Mouse (Mus musculus): Measurements from ENCODE around the gene Kdm4b. TPM values are rescaled to one million over a fixed set of nuclear protein-coding genes. Genes with fewer than 3 reads are reported as not detected.
A peak's percentile ranks its signal among the peaks of the same experiment; 100 is the strongest.

Kdm4b gene
- polyA plus RNA-seq (2012; rRNA removed), result 23.7 and 31.1 TPM in 2 replicates

DNA sequence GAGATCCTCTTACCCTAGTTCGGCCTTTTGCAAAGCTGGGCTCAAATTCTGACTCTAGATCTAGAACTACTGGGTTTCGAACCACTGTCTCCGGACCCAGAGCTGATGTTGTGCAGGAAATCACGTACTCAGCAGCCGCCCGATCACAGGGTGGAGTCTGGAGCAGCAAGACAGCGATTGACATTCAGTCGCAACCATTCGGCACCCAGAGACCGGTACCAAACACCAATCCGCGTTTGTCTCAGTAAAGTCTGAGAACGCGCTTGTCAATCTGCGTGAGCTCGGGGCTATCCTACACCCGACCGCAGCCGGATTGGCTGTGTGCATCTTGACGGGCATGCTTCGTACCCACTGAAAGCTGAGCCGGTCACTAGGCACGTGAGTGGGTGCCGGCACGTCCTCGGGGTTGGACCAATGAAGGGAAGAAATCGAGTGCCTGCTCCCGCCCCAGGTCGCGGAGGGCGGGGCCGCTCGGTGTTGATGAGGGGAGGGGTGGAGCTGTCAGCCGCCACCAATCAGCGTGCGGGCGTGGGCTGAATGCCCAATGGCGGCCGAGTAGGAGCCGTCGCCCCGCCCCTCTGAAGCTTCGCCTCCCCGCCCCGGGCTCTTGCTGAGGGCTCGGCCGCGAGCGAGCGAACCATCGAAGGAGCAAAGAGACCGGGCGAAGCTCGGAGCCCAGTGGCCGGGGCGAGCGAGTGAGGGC lies at the start of gene Kdm4b:
Kdm4b (plus strand) TSS at position 613 of the 703 bp plus-strand sequence.
- peak; percentile 98 for DNase-seq (ENCODE audit: low spot score)

DNA sequence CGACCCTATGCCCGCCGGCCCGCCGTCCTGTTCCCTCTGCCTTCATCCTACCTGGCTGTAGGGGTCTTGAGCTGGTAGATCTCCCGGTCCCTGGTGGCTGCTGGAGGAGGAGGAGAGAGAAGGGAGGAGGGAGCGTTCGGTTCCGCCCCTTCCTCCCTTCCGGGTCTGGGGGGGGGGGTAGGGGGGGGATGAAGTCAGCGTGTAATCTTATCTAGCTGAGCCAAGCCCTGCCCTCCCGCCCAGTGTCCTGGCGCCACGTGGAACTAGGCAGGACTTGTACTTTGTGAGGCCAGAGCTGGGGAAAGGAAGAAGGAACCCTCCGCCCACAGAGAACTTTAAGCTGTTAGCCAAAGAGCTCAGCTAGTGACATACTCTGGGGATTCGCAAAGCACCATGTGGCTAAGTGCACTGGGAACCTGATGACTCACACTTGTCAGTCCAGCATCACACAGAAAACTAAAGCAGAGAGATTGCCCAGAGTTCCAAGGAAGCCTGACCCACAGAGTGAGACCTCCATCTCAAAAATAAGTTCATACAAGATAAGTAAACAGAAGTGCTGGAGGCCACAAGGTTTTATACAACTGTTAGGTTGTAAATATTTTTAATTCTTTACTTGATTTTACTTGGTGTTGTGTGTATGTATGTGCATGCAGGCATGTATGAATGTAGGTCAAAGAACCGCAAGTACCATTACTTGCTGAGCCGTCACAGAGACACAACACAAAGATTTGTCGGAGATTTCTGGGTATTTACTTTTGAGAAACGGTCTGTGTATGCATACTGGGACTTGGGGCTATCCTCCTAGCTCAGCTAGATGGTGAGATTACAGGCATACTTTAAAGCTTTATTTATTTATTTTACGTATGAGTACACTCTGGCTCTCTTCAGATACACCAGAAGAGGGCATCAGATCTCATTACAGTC lies 49.0 kb upstream of the Kdm4b start, which contains the start of gene Ticam1:
Ticam1 (minus strand) TSS at position 144 of the 924 bp plus-strand sequence.
- DNase-seq (ENCODE audit: low spot score), result no peak

DNA sequence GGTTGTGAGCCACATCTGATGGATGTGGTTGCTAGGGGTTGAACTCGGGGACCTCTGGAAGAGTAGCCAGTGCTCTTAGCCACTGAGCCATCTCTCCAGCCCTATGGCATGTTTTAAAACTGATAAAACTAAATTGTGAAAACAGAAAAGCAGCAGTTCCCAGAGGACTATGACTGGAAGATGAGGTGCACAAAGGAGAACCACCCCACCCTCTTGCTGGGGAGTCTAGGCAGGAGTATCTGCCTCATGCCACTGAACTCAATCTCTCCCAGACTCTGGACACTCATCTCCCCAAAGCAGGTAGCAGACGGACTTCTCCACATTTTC lies 48.3 kb upstream of the Kdm4b start:
- no peak for DNase-seq (ENCODE audit: low spot score)

DNA sequence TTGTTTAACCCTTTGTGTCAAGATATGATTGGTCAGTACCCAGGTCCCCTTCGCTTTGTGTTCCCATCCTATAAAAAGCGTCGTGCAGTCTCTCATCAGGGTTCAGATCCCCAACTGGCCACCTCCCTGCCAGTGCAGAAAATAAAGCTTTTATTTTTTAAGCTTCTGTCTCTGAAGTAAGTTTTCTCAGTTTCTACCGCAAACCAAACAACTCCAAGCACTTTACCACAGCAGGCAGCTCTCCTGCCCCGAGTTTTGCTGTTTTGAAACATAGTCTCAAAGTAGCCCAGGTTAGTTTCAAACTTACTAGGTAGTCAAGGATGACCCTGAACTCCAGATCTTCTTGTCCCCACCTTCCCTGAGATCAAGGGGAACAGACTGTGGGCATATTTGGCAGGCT lies 47.5 kb upstream of the Kdm4b start:
- DNase-seq (ENCODE audit: low spot score), result no peak

DNA sequence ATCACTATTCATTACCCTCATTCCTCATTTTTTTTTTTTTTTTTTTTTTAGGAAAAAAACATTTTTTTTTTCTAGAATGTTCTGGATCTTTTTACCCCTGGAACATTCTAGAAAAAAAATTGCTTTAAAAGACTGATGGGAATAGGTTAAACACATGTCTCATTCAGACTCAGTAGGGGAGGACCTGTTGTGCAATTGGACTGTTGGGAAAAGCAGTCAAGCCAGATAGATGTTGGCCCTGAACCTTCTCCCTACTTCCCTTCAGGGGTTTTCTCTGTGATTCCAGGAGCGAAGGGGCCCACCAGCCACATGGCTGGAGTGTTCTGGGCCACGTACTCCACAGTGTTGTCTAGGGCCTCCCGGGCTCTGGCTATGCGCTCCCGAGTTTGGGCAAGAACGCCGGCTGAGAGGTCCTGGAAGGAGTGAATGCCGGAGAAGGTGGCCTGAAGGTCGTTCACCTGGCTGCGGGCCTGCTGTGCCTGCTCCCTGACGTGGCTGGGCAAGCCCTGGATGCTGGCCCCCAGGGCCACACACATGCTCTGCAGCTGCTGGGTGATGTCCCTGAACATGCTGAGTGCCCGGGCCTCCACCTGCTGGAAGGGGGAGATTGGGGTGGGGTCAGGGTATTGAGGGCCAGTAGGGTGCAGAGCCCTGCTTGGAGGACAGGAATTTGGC lies 46.2 kb upstream of the Kdm4b start:
- DNase-seq (ENCODE audit: low spot score), result peak; percentile 26

DNA sequence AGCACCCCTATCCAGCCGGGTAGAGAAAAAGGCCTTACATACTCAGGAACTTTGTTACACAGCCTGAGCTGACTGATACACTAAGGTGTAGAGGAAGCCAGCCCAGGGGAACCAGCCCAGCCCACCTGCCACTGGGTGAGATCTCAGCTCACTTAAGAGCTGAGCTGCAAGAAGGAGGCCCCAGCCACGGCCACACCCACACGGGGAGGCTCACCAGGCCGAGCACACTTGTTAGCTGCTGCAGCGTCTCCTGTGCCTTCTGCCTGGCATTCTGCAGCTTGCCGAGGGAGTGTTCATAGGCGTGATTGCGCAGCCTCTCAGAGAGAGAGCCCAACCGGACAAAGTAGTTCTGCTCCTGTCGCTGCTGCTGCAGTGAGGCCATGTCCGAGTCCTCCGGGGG lies 44.7 kb upstream of the Kdm4b start:
- no peak for DNase-seq (ENCODE audit: low spot score)

DNA sequence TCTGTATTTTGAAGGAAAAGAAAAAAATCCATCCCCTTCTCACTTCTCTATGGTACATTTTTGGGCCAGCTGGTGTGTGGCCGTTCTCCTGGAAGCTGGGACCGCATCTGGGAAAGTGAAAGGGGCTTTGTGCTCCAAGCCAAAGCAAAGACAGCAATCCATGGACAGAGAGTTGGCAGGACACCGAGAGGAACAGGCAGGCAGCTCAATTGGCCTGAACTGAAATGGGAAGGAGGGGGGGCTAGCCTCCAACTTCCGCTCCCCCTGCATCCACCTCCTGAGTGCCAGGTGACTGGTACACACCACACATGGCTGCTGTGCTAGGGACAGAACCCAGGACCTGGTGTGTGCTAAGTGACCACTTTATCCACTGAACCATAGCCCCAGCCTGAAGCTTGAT lies 43.1 kb upstream of the Kdm4b start:
- DNase-seq (ENCODE audit: low spot score), result no peak

DNA sequence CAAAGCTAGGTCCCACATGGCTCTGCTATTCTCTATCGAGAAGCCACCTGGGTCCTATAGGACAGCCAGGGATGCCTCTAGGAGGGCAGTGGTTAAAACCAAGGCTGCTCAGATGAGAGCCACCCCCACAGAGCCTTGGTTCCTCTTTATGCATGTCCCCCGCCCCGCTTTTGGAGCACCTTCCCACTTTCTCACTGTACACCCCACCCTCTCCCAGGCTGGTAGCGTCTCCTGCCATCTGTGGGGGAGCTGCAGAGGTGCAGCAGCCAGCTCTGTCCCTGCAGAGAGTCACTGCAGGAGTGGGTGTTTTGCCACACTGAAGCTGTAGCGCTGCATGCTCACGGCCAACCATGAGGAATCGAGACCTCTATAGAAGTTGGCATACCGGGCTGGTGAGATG lies 42.5 kb upstream of the Kdm4b start:
- no peak for DNase-seq (ENCODE audit: low spot score)

DNA sequence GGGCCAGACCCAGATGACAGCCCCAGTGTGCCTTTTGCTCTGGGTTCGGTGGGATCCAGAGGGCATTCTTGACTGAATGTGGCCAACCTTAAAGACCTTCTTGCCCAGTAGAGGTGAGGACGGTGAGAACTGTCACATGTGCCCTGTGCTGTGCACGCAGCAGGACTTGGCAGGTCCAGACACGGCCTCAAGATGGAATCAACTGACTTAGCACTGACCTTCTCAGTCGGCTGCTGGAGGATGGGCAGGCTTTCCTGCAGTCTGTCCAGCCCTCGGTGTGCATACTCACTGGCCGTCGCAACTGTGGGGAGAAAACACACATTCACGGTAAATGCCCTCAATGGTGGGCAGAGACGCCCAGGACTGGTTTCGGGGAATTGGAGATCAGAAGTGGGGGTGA lies 39.9 kb upstream of the Kdm4b start:
- DNase-seq (ENCODE audit: low spot score), result peak; percentile 24

DNA sequence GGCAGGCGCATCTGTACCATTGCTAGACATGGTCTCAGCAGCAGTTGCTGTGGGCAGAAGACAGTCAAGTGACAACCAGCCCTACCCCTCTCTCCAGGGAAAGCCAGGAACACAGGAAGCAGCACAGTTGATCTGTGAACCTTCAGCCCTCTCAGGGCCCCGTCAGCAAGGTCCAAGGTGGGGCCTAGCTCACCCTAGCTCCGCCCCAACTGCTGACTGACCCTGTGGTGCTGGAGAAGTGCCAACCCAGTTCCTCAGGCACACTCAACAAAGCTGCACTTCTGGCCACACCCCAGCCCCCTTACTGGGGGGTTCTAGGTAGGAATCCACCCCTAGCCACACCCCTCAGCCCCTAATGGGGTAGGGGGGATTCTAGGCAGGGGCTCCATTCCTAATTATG lies 38.0 kb upstream of the Kdm4b start:
- DNase-seq (ENCODE audit: low spot score), result peak; percentile 34

DNA sequence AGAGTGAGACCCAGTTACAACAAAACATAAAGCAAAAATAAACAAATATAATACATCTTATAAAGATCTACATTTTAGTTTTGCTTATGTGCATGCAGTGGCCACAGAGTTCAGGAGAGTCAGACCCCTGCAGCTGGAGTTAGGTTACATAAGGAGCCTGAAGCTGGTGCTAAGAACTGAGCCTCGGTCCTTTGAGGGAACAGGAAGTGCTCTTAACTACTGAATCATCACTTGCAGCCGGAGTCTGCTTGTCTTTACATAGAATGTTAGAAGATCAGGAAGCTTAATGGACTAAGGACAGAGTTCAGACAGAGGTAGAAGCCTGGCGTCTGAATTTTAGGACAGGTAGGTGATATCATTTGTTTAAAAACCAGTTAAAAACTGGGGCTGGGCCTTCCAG lies 37.0 kb upstream of the Kdm4b start:
- no peak for DNase-seq (ENCODE audit: low spot score)

DNA sequence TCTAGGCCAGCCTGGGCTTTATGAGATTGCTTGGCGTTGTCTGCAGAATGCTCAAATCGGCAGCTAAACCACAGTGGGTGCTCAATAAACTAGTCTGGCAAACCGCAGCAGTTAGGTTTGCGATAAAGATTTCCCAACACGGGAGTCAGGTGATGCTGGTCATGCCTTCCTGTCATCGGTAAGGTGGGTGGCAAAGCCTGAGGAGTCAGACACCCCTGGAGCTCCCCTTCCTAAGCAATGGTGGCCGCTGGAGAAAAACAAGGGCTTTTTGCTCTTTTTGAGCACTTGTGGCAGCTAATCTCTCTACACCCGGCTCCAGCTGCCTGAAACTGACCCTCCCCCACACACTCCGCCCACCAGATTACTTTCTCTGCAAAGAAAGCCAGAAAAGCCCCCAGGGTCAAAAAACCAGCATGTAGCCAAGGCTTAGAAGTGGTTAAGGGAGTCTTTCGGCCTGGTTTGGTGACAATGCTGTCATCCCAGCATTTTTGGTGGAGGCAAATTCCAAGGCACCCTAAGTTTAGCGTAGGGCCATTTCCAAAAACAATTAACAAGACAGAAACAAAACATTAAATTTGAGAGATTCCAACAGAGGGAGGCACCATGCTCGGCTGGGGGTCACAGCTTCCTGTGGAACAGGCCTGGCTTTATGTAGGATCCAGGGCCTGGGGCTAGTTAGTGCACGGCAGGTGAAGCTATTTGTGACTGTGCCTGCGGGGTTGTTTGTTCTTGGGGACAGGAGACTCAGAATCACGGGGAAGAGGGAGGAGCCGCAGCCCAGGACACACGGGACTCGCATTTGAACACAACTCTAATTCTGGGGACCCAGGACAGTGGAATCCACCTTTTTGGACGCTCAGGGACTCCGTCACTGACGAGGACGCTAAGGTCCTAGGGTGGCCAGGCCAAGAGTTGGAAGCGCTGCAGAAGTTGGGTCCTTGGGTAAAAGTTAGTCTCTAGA lies 36.2 kb upstream of the Kdm4b start:
- peak; percentile 29 for DNase-seq (ENCODE audit: low spot score)

DNA sequence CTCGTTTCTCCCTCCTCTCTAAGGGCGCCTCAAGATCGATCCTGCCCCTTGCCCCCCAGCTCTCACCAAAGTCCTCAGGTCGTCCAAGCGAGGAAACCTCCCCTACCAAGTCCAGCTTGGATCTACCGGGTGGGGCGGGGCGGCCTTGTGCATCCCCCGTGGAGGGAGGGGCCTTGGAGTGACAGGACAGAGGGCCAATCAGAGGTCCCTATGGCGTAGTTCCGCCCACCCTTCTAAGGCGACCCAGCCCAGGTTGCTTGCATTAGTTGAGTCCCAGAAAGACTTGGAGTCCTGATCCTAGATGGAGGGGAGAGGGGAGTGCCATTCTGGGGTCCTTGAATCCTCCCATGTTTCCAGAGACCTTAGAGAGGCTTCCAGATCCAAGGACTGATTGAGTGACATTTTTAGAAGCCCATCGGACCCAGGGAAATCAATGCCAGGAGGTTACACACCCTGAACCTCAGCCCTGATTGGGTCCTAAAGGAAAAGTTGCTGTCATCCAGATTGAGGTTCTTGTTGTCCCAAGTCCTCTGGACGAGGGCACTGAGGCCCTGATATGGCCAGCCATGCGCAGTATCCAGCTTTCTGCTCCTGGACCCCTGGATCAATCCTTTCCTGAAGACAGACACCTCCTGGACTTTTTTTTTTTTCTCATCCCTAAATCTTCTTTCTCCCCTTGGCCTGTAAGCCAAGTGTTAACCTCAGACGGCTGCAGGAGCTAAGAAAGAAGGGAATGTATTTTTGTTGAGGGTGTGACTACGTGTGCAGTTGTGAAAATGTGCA lies 35.3 kb upstream of the Kdm4b start:
- DNase-seq (ENCODE audit: low spot score), result peak; percentile 97

DNA sequence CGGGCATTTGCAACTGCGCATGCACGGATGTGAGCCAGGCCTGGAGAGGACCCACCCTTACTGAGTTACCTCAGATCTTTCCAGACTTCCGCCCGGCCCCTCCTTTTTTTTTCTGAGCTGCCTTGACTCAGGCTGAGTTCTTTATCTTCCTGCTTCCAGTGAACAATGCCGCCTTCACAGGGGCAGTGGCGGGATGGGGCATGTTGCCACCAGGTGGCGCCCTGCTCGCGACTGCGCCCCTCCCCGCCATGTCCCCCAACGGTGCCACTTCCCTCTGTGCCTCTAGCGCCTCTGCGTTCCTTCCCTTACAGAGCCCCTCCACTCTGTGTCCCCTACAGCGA lies 34.7 kb upstream of the Kdm4b start:
- peak; percentile 79 for DNase-seq (ENCODE audit: low spot score)

DNA sequence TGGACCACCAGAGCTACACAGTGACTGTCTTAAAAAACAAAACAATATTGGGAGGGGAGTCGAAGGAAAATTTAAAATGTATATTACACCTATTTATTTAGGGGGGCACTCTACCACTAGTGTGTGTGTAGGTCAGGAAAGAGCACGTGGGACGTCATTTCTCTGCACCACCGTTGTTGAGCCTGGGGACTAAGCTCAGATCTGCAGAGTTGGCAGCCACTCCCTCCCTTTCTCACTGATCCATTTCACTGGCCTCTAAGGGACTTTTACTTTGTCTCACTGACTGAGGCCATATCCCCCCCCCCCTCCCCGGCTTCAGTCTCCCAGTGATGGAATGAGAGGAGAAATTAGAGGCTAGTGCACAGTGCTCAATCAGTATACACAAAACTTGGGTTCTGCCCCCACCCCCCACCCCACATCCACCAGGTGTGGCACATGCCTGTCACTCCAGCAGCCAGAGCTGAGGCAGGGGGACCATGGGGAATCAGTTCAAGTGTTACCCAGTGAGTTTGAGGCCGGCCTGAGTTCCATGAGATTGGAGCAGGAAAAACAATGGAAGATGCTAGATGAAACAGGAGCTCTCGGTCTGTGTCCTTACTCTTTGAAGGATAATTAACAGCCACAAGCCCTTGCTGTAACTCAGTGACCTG lies 33.9 kb upstream of the Kdm4b start:
- no peak for DNase-seq (ENCODE audit: low spot score)

DNA sequence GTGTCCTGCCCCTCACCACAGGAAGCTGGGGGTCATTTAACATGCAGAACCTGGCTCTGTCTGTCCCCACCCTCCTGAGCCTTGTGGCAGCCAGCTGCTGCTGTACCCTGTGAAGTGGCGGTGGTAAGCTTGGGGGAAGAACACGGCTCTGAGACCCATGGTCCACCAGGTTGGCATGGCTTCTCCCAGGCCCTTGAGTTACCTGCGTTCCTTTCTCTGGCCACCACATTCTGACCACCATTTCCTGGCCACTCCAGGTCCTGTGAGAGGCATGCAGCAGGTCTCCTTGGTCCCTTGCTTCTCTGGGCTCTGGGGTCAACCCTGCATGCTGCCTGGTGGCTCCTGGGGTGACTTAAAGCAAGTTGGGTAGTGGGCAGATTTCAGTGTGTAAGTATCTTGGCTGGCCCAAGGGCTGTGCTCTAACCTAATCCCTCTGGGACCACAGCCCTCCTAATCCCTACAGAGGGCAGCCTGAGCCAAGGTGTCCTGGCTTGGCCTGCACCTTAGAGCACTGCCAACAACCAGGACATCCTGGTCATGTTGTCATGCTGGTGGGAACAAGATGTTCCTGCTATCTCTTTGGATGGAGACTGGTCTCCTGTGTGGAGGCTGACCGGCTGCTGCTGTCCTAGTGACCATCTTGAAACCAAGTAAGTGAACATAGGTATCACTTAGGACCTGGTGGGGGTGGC lies 33.2 kb upstream of the Kdm4b start, which contains the start of gene Plin3:
Plin3 (minus strand) TSS at position 343 of the 692 bp plus-strand sequence.
- DNase-seq (ENCODE audit: low spot score), result no peak

DNA sequence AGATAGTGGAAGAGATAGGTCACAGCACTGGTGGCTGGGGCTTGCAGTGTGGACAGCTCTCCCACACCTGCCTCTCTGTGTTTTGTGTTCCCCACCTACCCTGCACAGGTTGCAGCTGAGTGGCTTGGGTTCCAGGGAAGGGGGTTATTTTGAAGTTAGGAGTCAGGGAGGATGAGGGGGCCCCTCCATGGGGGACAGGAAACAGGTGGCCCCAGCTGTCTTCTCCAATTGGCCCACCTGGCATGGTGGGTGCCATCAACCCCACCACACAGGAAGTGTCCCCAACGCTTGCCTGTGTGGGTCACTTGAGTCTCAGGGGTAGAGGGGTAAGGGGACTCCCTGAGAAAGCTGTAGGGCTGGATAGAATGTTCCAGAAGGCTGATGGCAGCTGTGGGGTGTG lies 32.6 kb upstream of the Kdm4b start:
- DNase-seq (ENCODE audit: low spot score), result no peak

DNA sequence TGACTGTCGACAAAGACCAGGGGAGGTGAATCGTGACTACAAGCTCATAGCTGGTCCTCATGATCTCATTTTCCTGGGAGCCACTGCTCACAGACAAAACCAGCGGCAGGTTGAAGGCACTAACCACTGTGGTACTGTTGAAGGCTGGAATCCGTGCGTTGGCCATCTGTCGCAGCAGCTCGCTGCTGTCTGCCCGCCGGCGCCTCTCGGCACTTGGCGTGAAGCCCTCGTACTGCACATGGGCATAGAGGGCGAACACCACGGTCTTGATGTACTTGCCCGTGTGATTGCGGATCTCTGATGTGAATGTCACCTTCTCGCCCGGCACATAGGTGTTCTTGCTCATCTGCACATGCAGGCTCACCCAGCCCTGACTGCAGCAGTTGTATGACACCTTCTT lies 31.6 kb upstream of the Kdm4b start:
- no peak for DNase-seq (ENCODE audit: low spot score)

DNA sequence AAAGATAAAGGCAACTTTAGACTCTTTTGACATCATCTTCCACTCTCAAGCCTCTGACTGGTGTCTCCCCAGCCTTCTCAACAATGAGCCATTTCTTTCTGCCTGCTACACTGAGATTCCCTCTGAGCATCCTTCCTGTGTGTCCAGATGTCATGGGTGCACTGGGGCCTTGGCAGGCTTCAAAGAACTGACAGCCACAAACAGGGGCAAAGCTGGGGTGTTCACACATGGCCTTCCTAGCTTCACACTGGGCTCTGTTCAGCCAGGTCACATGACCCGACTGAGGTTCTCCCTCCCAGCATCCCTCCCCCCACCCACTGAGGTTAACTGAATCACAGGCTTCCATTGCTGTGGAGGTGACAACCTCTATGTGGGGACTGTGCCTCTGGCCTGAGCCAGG lies 29.7 kb upstream of the Kdm4b start:
- no peak for DNase-seq (ENCODE audit: low spot score)

DNA sequence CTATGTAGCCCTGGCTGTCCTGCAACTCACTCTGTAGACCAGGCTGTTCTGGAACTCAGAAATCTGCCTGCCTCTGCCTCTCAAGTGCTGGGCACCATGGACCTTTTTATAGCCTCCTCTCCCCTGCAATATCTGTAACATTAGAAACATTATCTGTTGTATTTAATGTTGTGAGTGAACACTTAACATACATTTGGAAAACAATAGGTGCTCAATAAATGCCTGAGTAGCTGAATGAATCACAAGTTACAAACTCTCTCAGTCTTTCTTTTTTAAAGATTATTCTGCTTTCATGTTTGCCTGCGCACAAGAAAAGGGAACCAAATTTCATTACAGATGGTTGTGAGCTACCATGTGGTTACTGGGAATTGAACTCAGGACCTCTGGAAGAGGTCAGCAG lies 27.6 kb upstream of the Kdm4b start:
- no peak for DNase-seq (ENCODE audit: low spot score)
